Mouse (Mus musculus) heart, embryonic 15.5 days (tissue): ENCODE data around the gene Gm26992. TPM values are rescaled to one million over a fixed set of nuclear protein-coding genes. Genes with fewer than 3 reads are reported as not detected.
A peak's percentile ranks its signal among the peaks of the same experiment; 100 is the strongest.

Experiments
- ATAC-seq: fragments of 200-750 bp; cut with Nextera tagmentation; replicated peaks from 2 replicates; pipeline ENCODE4 v1.8.0; 2017; ENCODE audit warnings: low read depth, moderate TSS enrichment; ENCODE audit not compliant: insufficient number of reproducible peaks, insufficient read depth, low FRiP score
- H3K27ac ChIP-seq: fragments of 300-500 bp; sonication (generic); 2 replicates; pipeline ENCODE4 v1.5.1; 2015; ENCODE audit warnings: mild to moderate bottlenecking, inconsistent platforms
- H3K27me3 ChIP-seq: fragments of 300-500 bp; sonication (generic); 2 replicates; pipeline ENCODE4 v1.6.1; 2015; ENCODE audit warnings: inconsistent platforms
- H3K36me3 ChIP-seq: fragments of 300-500 bp; sonication (generic); 2 replicates; pipeline ENCODE4 v1.6.1; 2015; ENCODE audit warnings: mild to moderate bottlenecking, inconsistent platforms
- H3K4me1 ChIP-seq: fragments of 300-500 bp; sonication (generic); replicated peaks from 2 replicates; pipeline ENCODE4 v1.6.1; 2015; ENCODE audit warnings: inconsistent platforms
- H3K4me2 ChIP-seq: fragments of 300-500 bp; sonication (generic); 2 replicates; pipeline ENCODE4 v1.6.1; 2015; ENCODE audit warnings: inconsistent platforms, mild to moderate bottlenecking, moderate library complexity
- H3K4me3 ChIP-seq: fragments of 300-500 bp; sonication (generic); 2 replicates; pipeline ENCODE4 v1.5.1; 2015; ENCODE audit warnings: mild to moderate bottlenecking, inconsistent platforms
- H3K9ac ChIP-seq: fragments of 300-500 bp; sonication (generic); 2 replicates; pipeline ENCODE4 v1.6.1; 2015; ENCODE audit warnings: mild to moderate bottlenecking, inconsistent platforms
- H3K9me3 ChIP-seq: fragments of 300-500 bp; sonication (generic); replicated peaks from 2 replicates; pipeline ENCODE4 v1.6.1; 2016; ENCODE audit warnings: inconsistent platforms
- WGBS: fragments of 180-500 bp; shearing (Covaris S2); methylation state at CpG from one replicate; pipeline ENCODE4 v1.1.7; 2015; ENCODE audit warnings: mixed read lengths; 5-methylcytosine and 5-hydroxymethylcytosine counted together
- polyA plus RNA-seq: library from polyadenylated mRNA; unstranded; fragments of >200 nt; fragmentation: Nextera tagmentation; extraction: Ambion mirVana; gene quantifications from 2 replicates; pipeline ENCODE4 v1.2.1, GENCODE M21; 2015

The Gm26992 gene
- polyA plus RNA-seq, 1 experiment from 2014 or later: not detected

DNA sequence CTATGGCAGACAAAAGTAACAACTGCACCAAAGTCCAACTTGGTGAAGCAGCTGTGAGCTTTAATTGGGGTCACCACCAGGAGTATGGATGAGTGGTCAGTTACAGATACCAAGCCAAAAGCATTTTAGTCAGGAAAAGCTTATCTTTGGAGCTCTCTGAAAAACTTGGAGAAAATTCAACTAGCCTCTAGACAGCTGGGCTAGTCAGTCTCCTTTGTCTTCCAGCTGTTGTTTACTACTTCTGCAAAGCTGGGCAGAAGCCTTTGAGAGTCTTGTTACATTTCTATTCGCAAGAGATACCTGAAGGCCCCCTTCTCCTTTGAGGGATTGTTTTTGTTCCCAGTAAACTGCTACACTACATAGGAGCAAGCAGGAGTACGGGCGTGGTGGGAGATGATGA, 97.7 kb downstream of the Gm26992 start:
- no peaks in the 10 kb centered on the region for H3K4me1 ChIP-seq
- H3K9ac ChIP-seq: no peak overlapping the region
- no peak overlapping the region for H3K4me2 ChIP-seq
- H3K27ac ChIP-seq: no peak overlapping the region
- H3K36me3 ChIP-seq: no peaks in the 10 kb centered on the region
- no peaks in the 10 kb centered on the region for H3K27me3 ChIP-seq
- ATAC-seq: no peak
- WGBS: 83% methylated on average over 3 of the region's 3 CpGs
- no peaks in the 10 kb centered on the region for H3K9me3 ChIP-seq
- H3K4me3 ChIP-seq: no peak overlapping the region

DNA sequence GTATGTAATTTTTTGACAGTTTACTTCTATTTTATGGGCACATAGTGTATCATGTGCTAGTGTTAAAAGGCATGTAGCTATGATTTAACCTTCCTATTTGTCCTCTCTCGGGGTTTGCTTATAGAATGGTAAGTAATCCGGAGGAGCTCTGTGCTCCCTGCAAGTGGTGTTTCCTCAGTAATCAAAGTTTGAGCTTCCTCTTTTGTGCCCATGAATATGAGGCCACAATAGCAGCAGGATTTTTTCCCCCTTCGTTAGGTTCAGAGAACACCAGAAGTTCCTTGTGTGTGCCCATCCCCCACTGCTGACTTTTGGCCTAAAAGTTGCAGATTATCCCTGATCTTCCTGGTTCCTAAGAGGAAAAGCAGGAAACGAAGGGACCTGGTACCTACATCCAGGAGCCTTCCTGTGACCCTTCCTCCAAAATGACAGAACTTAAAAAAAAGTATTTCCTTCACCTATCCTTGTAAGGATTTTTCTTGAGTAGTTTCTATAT, 99.5 kb downstream of the Gm26992 start:
- H3K9ac ChIP-seq: no peak overlapping the region
- no peaks in the 10 kb centered on the region for H3K4me1 ChIP-seq
- H3K27me3 ChIP-seq: no peaks in the 10 kb centered on the region
- WGBS: 71% methylated on average over 4 of the region's 4 CpGs
- H3K27ac ChIP-seq: no peak overlapping the region
- no peak overlapping the region for H3K4me2 ChIP-seq
- ATAC-seq: no peak
- no peaks in the 10 kb centered on the region for H3K36me3 ChIP-seq
- H3K4me3 ChIP-seq: no peak overlapping the region
- H3K9me3 ChIP-seq: no peaks in the 10 kb centered on the region

DNA sequence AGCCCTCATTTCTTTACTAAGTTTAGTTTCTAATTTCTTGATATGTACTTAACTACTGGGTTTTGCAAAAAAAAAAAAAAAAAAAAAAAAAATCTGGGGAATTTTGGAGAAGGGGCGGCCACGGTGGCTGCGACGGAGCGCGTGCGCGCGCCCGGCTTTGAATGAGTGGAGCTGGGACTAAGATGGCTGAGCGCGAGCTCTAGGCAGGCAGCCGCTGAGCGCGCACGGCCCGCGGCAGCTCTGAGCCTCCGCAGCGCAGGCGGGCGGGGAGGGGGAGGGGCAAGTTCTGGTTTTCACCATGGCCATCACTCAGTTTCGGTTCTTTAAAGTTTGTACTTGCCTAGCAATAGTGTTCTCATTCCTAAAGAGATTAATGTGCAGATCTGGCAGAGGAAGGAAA, 107.4 kb downstream of the Gm26992 start:
- Histone ChIP-seq H3K36me3 (no peaks in the 10 kb centered on the region), H3K9ac (no peak overlapping the region), H3K4me2 (peak overlapping the region; percentile 58), H3K27me3 (no peaks in the 10 kb centered on the region), H3K4me3 (peak overlapping the region; percentile 32), H3K9me3 (no peaks in the 10 kb centered on the region), H3K27ac (no peak overlapping the region), H3K4me1 (peaks cover 5% of the 10 kb centered on the region)
- peak; percentile 56; the same call in 1 of the 2 replicates for ATAC-seq
- WGBS: 7% methylated on average over 23 of the region's 23 CpGs

Other genes with a start within 250 kb of the Gm26992 start
- 0.63 and 1.0 TPM in 2 replicates for gene Nap1l2, start 235.4 kb upstream of the Gm26992 start, polyA plus RNA-seq
- not detected in 2 replicates for gene Cdx4, start 100.6 kb upstream of the Gm26992 start, polyA plus RNA-seq
- 1.7 and 2.0 TPM in 2 replicates for gene Chic1, start 65.5 kb upstream of the Gm26992 start, polyA plus RNA-seq
- 0.26 TPM in 1 of 2 replicates, not detected in the other for gene Tsx, start 7.5 kb upstream of the Gm26992 start, polyA plus RNA-seq
- not detected in 2 replicates for gene Zcchc13, start 208.6 kb downstream of the Gm26992 start, polyA plus RNA-seq